Mouse (Mus musculus) cortical plate, adult 2 months (tissue): ENCODE data around the gene Zfp775.
A peak's percentile ranks its signal among the peaks of the same experiment; 100 is the strongest.

Source experiments
- CTCF ChIP-seq: fragments of 200-500 bp; IDR thresholded peaks from 2 replicates; pipeline ENCODE4 v1.5.1; 2011; ENCODE audit warnings: mild to moderate bottlenecking, control low read depth, low read length; ENCODE audit not compliant: insufficient read depth; ENCODE audit errors: extremely low read depth
- POLR2A ChIP-seq: fragments of 200-500 bp; IDR thresholded peaks from 2 replicates; pipeline ENCODE4 v1.6.1; 2011; ENCODE audit warnings: mild to moderate bottlenecking, low read length, control low read depth; ENCODE audit not compliant: insufficient read depth; ENCODE audit errors: extremely low read depth

DNA sequence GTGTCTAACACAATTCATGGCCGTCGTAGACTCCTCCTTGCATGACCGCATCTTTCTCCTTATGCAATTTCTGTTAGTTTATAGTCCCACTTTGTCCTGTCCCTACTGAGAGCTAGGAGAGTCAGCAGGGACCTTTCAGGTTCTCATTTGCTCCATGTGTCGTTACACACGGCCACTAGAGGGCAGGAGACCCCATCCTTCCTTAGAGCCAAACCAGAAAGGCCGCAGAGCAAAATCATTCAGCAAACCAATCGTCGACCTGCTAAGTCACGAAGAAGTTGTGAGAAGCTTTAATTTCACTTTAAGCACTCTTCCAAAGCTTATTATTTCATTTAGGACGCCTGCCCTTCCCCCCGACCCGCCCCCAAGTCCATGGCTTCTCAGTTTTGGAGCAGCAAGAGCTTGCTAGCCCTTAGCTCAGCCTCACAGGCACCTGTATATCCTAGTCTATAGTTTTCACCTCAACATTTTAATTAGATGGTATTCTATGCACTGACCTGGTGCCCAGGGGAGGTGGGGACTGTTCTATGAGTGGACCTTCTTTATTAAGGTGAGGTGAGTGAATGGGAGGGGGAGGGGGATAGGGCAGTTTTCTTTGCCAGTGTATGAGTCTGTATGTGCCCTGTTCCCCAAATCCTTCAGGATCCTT, 43.9 kb downstream of the Zfp775 start:
- TF ChIP-seq CTCF (peak; percentile 86), POLR2A (no peak)
